Mouse (Mus musculus) liver, postnatal 0 days (tissue): ENCODE measurements at regions not wholly inside any gene's neighbourhood (a gene's known extent, or its start where the extent isn't known, plus 50 kb on each side); places are given as distances from the start of the nearest gene placed in this dataset.

Source experiments
- CTCF ChIP-seq: sonication (generic); IDR thresholded peaks from 2 replicates; pipeline ENCODE4 v1.5.1; 2016; ENCODE audit warnings: antibody characterized with exemption, low read depth
- EP300 ChIP-seq: IDR thresholded peaks from 2 replicates; pipeline ENCODE4 v1.6.1; 2016; ENCODE audit warnings: antibody characterized with exemption, low read depth, mild to moderate bottlenecking

- peak; percentile 41; the same call in 1 of the 2 replicates for TF ChIP-seq EP300
- no peak for TF ChIP-seq CTCF
Observed at GRCm38 (mm10) chr1:184441005-184441557, 291.3 kb downstream of the Hlx start.
